Mouse (Mus musculus): Measurements from ENCODE around the gene Cfap43.
"Not testable (repeated sequence)": the region's sequence is repeated elsewhere in the genome, so short reads cannot be mapped to it uniquely, and the experiment has no call there.

The Cfap43 gene

DNA sequence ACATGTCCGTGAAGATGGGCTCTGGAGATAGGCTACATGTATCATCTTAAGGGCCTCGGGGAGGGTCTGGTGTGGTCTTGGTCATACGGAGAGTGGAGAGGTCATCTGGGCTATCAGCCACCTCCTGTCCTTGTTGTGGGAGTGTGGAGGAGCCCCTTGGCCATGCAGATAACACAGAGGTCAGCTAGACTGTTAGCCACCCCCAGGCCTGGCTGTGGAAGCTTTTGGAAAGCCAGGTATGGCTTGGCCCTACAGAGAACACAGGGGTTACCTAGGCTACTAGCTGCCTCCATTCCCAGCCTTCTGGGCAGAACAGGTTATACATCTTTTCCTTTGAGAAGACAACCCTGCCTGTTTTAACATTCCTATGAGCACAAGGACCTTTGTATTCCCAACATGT is 56.5 kb downstream of the Cfap43 start:
- H3K27me3 ChIP-seq (ENCODE audit: insufficient read depth, low read length): peaks cover 10% of the 10 kb centered on the region
- H3K36me3 ChIP-seq (ENCODE audit: insufficient read depth, low read length): peaks cover 25% of the 10 kb centered on the region
- H3K4me3 ChIP-seq (replicated peaks; ENCODE audit: low read length): no peak overlapping the region
- peaks cover 2% of the 10 kb centered on the region; the same call in 1 of the 2 replicates for H3K9me3 ChIP-seq (ENCODE audit: low read length)
- H3K4me1 ChIP-seq (replicated peaks; ENCODE audit: low read depth, low read length): no peaks in the 10 kb centered on the region
- TF ChIP-seq POU5F1 (IDR thresholded peaks at IDR 0.05; ENCODE audit: borderline replicate concordance, low read length) (no peak), NANOG (IDR thresholded peaks at IDR 0.05; ENCODE audit: borderline replicate concordance, low read length) (no peak), CTCF (conservative IDR thresholded peaks at IDR 0.05; ENCODE audit: low read length) (no peak)

GRCm38 (mm10) chr19:47859180-47859579 is 59.9 kb downstream of the Cfap43 start:
- peaks cover 25% of the 10 kb centered on the region for H3K36me3 ChIP-seq (ENCODE audit: insufficient read depth, low read length)
- H3K4me1 ChIP-seq (replicated peaks; ENCODE audit: low read depth, low read length): peaks cover 14% of the 10 kb centered on the region
- H3K4me3 ChIP-seq (replicated peaks; ENCODE audit: low read length): no peak overlapping the region
- TF ChIP-seq POU5F1 (IDR thresholded peaks at IDR 0.05; ENCODE audit: borderline replicate concordance, low read length) (no peak), CTCF (conservative IDR thresholded peaks at IDR 0.05; ENCODE audit: low read length) (no peak), NANOG (IDR thresholded peaks at IDR 0.05; ENCODE audit: borderline replicate concordance, low read length) (no peak)
- H3K9me3 ChIP-seq (ENCODE audit: low read length): peaks cover under 1% of the 10 kb centered on the region; the same call in 1 of the 2 replicates
- H3K27me3 ChIP-seq (ENCODE audit: insufficient read depth, low read length): peaks cover 24% of the 10 kb centered on the region

DNA sequence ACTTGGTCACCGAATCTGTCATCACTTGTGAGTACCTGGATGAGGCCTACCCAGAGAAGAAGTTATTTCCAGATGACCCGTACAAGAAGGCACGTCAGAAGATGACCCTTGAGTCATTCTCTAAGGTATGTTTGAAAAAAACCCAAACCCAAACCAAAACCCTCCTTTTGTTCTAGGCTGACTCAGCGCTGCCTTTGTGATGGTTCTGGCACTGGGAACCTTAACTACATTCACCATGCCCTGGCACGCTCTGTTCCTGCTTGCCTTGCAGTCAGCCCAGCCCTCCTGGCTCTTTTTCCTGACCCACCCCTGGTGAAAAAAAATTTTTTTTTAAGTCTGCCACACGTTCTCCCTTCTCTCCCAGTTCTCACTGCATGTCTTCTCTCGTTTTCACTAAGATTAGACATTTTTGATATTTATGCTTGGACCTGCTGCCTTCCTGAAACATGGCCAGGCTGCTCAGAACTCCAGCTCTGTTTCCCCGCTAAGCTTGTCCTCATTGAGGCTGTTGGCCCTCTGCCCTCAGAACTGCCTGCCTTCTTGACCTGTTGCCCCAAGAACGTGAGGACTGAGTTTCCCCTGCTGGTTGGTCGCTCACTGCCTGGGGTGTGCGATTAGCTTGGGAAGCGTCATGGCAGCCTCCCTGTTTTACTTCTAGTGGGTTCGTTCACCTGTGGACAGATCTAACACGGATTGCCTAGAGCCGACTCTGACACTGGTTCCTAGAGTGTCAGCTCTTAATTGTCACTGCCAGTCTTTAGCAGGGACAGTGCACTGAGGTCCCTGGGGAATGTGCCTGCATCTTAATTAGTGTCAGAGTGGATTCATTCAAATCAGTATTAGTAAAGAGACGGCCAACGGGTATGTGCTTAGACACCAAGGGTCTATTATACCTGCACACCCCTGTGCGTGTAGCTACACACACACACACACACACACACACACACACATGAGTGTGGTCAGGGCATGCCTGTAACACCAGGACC is 60.8 kb downstream of the Cfap43 start:
- TF ChIP-seq NANOG (IDR thresholded peaks at IDR 0.05; ENCODE audit: borderline replicate concordance, low read length) (no peak), CTCF (conservative IDR thresholded peaks at IDR 0.05; ENCODE audit: low read length) (no peak), POU5F1 (IDR thresholded peaks at IDR 0.05; ENCODE audit: borderline replicate concordance, low read length) (no peak)
- peaks cover 14% of the 10 kb centered on the region for H3K4me1 ChIP-seq (replicated peaks; ENCODE audit: low read depth, low read length)
- peaks cover 25% of the 10 kb centered on the region for H3K36me3 ChIP-seq (ENCODE audit: insufficient read depth, low read length)

GRCm38 (mm10) chr19:47854796-47855783 is 64.0 kb downstream of the Cfap43 start, which contains the start of gene Gsto1:
Gene Gsto1, plus strand, starts transcription at chr19:47854970.
- TF ChIP-seq NANOG (IDR thresholded peaks at IDR 0.05; ENCODE audit: borderline replicate concordance, low read length) (no peak), POU5F1 (IDR thresholded peaks at IDR 0.05; ENCODE audit: borderline replicate concordance, low read length) (no peak), CTCF (conservative IDR thresholded peaks at IDR 0.05; ENCODE audit: low read length) (no peak)
- H3K36me3 ChIP-seq (ENCODE audit: insufficient read depth, low read length): peaks cover 18% of the 10 kb centered on the region
- peaks cover 8% of the 10 kb centered on the region for H3K9me3 ChIP-seq (ENCODE audit: low read length)
- H3K4me1 ChIP-seq (replicated peaks; ENCODE audit: low read depth, low read length): peaks cover 14% of the 10 kb centered on the region
- peaks cover 31% of the 10 kb centered on the region for H3K27me3 ChIP-seq (ENCODE audit: insufficient read depth, low read length)
- H3K4me3 ChIP-seq (replicated peaks; ENCODE audit: low read length): peak within 1 kb of the TSS; percentile 82

More for the DNA sequence above, 60.8 kb downstream of the Cfap43 start:
- H3K9me3 ChIP-seq (ENCODE audit: low read length): no peaks in the 10 kb centered on the region
- H3K27me3 ChIP-seq (ENCODE audit: insufficient read depth, low read length): peaks cover 29% of the 10 kb centered on the region
- no peak overlapping the region for H3K4me3 ChIP-seq (replicated peaks; ENCODE audit: low read length)

DNA sequence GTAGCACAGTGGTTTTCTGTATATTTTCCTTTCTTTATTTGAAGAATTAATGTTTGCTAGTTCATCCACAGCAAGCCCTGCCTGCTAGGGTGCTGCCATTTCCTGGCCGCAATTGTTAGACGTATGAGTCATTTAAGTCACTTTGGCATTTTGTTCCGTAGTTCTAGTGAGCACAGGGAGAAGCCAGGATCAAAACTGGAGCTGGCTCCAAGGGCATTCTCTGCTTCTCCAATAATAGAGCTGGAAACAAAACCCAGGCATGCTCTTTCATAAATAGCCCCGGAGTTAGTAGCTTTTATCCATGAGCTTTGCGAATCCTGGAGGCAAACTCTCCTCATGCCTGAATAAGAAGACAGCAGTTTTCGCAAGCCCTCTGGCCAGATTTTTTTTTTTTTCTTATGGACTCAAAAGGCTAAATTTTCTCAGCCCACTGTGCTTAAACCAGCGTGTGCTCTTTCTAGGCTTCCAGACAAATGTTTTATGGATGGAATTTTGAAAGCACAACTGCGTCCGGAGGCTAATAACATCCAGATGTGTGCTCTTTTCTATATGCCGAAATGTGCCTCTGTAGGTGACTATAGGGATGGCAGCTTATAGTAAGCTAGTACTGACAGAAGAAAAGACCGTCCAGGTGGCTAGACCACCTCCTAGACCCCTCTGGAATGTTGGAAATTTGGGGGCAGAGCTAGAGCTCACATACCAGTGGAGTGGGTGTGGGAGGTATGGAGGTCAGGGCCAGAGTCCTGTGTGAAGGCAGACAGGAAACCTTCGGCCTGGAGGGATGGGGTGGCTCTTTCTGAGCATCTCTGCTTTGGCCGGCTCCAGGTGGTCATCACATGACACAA is 64.9 kb downstream of the Cfap43 start:
- TF ChIP-seq CTCF (conservative IDR thresholded peaks at IDR 0.05; ENCODE audit: low read length) (peak; percentile 20), NANOG (IDR thresholded peaks at IDR 0.05; ENCODE audit: borderline replicate concordance, low read length) (no peak)

GRCm38 (mm10) chr19:47853053-47853452 is 66.0 kb downstream of the Cfap43 start:
- Histone ChIP-seq H3K9me3 (ENCODE audit: low read length) (peaks cover 19% of the 10 kb centered on the region), H3K4me3 (replicated peaks; ENCODE audit: low read length) (no peak overlapping the region)
- TF ChIP-seq POU5F1 (IDR thresholded peaks at IDR 0.05; ENCODE audit: borderline replicate concordance, low read length) (no peak), CTCF (conservative IDR thresholded peaks at IDR 0.05; ENCODE audit: low read length) (no peak), NANOG (IDR thresholded peaks at IDR 0.05; ENCODE audit: borderline replicate concordance, low read length) (no peak)

More for the DNA sequence above, 64.9 kb downstream of the Cfap43 start:
- Histone ChIP-seq H3K36me3 (ENCODE audit: insufficient read depth, low read length) (peaks cover 9% of the 10 kb centered on the region), H3K4me3 (replicated peaks; ENCODE audit: low read length) (peak overlapping the region; percentile 82), H3K4me1 (replicated peaks; ENCODE audit: low read depth, low read length) (peaks cover 14% of the 10 kb centered on the region), H3K27me3 (ENCODE audit: insufficient read depth, low read length) (peaks cover 31% of the 10 kb centered on the region), H3K9me3 (ENCODE audit: low read length) (peaks cover 17% of the 10 kb centered on the region)

DNA sequence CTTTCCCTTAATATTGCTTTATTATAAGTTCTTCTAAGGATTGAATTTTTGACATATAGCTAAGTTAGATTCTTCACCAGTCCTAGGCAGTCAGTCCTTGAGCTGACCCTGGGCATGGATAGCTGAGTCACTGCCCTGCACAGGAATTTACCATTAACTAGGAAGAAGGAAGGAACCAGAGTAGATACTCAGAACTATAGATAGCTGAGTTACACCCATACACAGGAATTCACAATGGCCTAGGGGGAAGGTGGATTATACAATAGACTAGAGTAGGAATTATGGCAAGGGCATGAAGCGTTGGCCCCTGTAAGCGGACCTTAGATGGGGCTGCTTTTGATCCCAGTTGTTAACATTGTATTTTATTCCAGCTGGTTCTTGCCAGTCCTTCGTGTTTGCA is 67.0 kb downstream of the Cfap43 start:
- not testable (repeated sequence) for H3K36me3 ChIP-seq (ENCODE audit: insufficient read depth, low read length); H3K4me3 ChIP-seq (replicated peaks; ENCODE audit: low read length)
- Histone ChIP-seq H3K9me3 (ENCODE audit: low read length) (peaks cover 19% of the 10 kb centered on the region), H3K27me3 (ENCODE audit: insufficient read depth, low read length) (peaks cover 31% of the 10 kb centered on the region), H3K4me1 (replicated peaks; ENCODE audit: low read depth, low read length) (peaks cover 14% of the 10 kb centered on the region)

More at GRCm38 (mm10) chr19:47853053-47853452, 66.0 kb downstream of the Cfap43 start:
- Histone ChIP-seq H3K27me3 (ENCODE audit: insufficient read depth, low read length) (peaks cover 31% of the 10 kb centered on the region), H3K36me3 (ENCODE audit: insufficient read depth, low read length) (no peaks in the 10 kb centered on the region), H3K4me1 (replicated peaks; ENCODE audit: low read depth, low read length) (peaks cover 14% of the 10 kb centered on the region)

Data from E14TG2a.4 (cell line).